Mouse (Mus musculus): Measurements from ENCODE around the gene Spata13.
A peak's percentile ranks its signal among the peaks of the same experiment; 100 is the strongest.

Gene Spata13

DNA sequence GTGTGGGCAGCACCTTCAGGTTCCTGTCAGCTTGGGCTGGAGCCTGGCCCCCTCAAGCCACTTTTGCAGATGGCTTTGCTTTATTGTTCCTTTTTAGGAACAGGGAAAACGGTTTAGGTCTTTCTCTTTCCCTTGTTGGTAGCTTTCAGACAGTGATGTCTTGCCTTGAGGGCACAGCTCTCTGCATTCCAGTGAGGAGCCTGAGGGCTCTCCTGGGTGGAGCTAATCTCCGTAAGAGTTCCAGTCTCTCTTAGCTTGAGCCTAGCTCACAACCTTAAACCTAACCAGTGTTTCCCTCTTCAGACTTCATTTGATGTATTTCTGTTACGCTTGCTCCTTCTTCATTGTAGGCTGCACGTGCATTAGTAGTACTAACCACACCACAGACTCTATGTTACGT is 81.9 kb downstream of the Spata13 start:
- no peak for DNase-seq (ENCODE audit: low spot score)

DNA sequence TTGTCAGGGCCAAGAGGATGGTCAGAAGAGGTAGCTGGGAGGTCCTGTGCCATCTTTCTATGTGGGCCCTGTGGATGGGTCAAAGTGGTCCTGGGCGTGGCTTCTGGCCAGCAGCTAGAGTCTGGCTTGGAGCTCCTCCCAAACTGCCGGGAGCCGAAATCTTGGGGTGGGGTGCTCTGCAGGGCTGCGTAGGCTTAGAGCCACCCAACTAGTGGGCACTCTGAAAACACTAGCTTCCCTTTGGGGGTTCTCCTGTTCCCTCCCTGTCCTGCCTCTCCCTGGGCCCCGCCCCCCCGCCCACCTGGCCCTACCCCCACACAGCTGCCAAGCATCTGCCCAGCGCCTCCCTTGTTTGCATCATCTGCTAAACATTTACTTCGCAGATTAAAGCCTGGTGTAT is 87.5 kb downstream of the Spata13 start:
- no peak for DNase-seq (ENCODE audit: low spot score)

DNA sequence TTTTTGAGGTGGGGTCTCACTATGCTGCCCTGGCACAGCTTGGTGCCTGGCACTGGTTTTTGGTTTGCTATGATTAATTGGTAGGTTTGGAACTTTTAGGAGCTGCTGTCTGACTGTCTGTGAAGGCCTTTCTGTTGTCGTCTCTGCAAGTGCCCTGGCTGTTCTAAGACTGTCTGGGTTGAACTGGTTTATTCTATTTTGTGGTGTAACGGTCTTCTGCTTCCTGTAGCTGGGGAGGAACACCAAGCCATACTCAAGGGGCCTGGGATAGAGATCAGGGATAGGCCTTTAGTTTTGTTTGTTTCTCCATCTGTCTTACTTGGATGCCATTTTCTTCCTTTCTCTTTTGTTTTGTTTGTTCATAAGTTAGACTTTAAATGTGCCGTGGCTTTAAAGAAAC is 88.1 kb downstream of the Spata13 start:
- DNase-seq (ENCODE audit: low spot score) = no peak

DNA sequence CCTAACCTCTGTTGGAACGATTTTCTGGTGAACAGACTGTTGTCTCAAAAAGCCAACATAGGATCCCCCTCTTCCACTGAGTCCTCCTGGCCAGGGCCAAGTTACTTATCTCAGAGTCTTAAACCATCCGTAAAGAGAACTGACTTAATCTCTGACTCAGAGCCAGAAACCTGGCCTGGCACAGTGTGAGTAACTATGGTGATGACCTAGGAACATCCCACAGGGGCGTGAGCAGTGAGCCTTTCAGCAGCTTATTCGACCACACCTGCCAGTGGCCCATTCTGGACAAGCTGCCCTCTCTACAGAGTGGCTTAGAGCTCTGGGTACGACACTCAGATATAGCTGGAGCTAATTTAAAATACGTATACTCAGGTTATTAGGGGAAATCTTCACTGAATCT is 92.3 kb downstream of the Spata13 start:
- peak; percentile 57 for DNase-seq (ENCODE audit: low spot score)

DNA sequence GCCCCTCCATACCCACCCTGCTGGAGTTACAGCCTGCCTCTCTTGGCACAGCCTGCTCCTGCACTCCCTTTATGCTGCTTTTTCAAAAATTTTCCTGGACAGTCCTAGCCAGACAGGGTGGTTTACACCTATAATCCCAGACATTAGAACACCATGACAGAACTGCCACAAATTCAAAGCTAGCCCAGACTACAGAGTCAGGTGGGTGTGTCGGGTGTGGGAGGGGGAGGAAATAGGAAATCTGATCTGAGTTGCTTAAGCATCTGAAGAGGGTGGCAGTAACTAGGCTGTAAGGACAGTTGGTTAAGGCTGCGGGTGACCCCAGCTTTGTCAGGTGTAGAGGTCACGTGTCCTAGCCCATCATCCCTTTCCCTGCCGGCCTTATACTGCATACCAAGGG is 93.3 kb downstream of the Spata13 start:
- no peak for DNase-seq (ENCODE audit: low spot score)

DNA sequence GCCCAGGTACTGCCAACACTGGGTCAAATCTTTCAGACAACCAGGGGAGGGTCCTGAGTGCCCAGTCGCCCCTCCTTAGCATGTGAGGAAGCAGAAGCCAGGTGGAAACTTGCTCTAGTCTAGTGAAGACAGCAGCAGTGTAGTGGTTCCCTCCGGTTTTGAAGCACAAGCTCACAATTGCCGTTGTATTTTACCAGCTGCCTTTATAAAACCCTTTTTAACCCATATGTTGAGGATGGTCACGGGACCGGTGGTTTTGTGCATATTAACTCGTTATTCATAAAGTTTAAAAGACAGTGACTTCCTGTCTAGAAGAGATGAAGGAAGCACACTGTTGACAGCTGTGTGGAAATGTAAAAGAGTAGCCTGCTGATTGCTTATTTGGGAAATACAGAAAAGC is 98.3 kb downstream of the Spata13 start:
- no peak for DNase-seq (ENCODE audit: low spot score)

DNA sequence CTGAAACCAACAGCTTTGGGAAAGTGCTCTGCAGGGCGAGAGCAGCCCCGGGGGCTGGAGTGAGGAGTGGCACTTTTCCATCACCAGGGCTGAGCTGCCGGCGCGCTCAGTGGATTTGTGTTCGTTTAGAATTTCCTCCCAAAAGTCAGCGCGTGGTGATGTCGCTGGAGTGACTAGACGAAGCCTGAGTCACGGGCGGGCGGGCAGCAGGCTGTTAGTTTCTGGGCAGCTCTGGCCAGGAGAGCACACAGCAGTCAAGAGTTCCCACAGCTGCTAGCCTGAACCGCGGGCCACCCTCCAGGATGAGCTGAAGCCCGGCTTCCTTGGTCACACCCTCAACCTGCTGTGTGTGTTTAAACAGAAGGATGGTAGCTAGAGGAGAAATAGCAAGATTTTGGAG is 99.0 kb downstream of the Spata13 start:
- no peak for DNase-seq (ENCODE audit: low spot score)

DNA sequence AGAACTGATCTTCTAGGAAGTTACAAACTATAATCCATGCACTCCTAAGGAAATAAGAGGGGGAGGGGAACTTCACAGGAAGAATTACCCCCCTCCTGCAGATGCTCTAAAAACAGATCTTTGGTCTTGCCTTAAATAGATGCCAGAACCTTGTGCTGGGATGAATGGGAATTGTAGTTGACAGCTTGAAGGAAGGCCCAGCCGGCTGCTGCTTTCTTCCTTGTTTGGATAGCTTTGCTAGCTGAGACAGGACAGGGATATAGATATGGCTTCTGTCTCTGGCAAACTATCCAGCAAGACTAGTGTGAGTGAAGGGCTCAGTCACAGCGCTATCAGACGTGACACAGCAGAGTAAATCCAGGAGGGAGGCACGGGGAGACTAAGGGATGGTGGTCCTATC is 99.9 kb downstream of the Spata13 start:
- no peak for DNase-seq (ENCODE audit: low spot score)

DNA sequence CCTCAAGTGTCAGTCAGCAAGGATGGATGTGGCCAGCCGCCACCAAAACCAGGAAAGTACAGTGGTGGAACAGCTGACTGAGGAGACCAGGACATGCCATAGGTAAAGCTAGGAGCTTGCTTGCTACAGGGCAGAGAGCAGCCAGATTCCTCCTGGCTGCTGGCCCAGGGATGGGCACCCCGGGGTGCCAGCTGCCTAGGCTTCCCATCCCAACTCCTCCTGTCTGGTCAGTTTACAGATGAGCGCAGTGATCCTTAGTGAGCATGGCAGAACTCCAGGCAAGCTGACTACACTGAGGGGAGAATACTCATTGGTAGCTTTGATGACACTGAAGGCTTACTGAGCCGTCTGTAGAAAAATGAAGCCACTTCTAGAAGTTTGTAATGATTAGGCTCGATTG is 101.4 kb downstream of the Spata13 start:
- no peak for DNase-seq (ENCODE audit: low spot score)

DNA sequence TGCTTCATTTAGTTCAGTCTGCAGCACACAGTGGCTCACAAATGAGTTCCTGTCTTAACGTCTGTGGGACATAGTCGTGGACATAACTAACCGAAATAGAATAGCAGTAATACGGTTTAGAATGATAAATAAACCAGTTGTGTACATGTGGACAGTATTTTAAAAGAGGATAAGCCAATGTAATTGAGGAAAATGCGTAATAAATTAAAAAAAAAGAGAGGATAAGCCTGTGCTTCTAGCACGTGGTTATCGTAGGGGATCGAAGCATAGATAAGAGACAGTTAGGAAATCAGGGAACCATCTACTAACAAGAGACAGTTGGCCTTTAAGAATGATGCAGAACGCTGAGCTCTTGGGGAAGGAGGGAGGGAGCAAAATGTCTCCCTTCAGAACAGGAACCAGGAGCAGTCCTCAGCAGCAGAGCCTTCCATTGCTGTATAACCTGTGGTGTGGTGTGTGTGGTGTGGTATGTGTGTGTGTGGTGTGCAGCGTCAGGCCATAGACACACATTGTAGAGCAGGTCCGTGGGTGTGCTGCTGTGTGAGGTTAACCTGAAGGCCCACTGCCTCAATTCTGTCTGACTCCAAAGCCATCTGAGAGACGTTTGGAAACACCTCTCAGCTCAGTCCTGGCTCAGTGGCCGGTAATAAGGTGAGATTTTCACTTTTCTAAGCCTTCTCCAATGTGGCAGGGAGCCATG is 102.2 kb downstream of the Spata13 start:
- DNase-seq (ENCODE audit: low spot score) = no peak

DNA sequence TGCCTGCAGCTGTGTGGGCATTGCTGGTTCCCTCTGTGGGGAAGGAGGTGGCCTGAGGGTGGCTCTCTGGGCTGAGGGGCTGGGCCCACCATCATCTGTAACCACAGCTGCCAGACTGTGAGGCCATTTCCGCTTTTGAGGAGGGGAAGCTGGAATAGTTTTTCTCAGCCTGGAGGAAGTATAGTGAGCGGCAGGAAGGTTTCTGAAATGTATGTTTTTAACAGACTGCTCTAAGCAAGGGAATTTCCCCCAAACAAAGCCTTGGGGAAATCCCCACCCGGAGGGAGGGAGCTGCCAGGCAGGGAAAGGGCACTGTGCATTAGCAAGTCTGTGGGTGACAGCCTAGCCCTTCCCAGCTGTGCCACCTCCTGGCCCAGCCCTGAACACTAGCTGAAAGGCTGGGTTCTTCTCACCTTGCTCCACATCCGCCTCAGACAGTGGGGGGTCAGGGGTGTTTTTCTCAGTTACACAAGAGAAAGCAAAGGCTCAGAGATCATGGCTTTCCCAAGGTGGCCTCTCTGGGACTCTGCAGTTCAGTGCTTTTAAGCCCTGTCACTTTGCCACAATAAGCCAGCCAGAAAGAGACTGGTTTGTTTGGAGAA is 102.9 kb downstream of the Spata13 start:
- no peak for DNase-seq (ENCODE audit: low spot score)

DNA sequence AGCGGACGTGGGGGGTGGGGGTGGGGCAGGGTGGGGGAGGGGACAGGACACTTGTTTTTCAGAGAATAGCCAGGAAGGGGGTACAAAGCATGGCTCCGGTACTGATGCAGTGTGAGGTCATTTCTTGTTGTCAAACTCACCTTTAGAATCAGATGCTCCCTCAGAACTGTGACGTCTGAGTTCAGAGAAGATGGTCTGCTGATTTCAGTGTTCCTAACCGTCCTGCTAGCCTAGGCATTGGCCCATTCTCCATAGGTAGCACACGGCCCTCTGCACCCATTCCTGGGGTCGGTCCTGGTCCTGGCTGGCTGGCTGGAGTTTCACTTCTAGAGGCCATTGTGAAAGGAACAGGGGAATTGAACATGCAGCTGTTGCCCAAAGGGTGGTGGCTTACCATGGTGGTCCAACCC is 103.4 kb downstream of the Spata13 start:
- DNase-seq (ENCODE audit: low spot score) = no peak

DNA sequence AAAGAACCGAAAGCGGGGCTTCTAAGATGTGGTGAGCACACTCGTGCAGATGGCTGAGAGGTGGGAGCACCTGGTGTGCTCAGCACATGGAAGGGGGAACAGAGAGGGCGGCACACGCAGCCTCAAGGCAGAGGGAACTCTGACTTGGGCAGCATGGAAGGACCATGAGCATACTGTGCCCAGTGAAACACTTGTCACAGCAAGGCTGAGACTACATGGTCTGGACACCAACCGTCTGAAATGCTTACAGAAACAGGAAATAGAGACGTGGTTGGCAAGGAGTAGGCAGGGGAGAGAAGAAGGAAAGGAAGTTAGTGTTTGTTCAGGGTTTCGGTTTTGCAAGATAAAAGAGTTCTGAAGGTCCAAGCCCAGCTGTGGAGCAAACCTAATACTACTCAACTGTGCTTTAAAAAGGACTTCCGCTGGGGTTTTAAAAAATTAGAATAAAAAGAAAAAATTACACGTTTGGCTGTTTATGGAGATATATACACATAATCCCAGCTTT is 104.7 kb downstream of the Spata13 start:
- DNase-seq (ENCODE audit: low spot score) = no peak

DNA sequence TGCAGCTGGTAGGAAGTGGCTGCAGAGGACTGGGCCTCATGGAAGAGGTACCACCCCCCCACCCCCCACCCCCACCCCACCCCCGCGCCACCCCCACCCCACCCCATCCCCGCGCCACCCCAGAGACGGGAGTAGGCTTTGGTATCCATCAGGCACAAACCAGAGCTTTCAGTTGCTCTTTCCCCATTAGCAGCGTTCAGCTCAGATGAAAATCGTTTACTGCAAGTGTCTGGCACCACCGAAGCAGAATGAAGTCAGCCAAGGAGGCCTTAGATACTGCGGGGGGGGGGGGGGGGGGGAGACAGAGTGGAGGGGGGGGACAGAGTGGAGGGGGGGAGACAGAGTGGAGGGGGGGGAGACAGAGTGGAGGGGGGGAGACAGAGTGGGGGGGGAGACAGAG is 105.4 kb downstream of the Spata13 start:
- DNase-seq (ENCODE audit: low spot score) = no peak

DNA sequence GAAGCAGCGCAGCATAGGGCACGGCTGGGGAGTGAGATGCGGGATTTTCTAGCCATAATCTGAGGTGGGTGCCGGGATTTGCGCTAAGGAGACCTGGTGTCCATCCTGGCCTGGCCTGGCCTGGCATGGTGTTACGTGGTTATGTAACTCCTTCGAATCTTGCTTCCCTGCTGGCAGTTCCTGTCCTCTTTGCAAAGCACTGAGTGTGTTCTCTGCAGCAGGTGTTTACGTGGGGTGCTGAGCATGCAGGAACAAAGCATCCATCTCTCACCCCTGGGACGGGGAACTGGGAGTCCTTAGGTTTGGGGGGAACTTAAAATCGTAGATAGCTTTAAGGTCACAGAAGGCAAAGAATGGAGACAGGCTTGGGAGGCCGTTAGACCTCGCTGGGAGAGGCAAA is 105.8 kb downstream of the Spata13 start:
- no peak for DNase-seq (ENCODE audit: low spot score)

DNA sequence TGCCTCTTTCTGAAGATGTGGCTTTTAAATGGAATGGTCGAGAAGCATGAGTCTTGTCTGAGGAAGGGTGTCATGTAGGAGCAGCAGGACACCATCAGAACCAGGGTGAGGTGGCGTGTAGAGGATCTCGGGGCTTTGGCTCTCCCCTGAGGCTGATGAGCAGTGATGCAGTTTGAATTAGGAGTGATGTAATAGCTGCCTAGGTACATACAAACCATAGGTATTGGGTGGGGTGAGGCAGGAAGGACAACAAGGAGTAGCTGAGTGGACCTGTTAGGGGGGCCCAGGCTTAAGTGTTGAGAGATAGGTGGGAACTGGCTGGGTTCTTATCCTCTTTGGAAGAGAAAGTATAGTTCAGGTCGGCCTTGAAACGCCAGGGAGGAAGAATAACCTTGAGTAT is 106.7 kb downstream of the Spata13 start:
- DNase-seq (ENCODE audit: low spot score) = no peak

DNA sequence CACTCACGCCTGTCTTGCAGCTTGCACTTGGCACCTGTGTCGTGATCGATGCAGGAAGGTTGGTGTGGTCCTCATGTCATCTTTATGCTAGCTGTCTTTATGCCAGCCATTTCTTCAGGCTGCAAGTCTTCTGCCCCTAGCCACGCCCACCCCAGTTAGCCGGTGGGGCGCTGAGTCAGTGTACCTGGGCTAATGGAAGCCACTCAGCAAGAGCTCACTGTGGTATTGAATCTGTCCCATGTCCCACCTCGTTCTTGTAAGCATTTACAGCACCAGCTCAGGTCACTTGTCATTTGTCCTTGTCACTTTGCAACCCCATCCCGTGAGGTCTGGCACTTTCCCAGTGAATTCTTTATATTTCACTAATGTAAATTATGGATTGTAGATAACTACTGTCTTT is 107.2 kb downstream of the Spata13 start:
- no peak for DNase-seq (ENCODE audit: low spot score)

DNA sequence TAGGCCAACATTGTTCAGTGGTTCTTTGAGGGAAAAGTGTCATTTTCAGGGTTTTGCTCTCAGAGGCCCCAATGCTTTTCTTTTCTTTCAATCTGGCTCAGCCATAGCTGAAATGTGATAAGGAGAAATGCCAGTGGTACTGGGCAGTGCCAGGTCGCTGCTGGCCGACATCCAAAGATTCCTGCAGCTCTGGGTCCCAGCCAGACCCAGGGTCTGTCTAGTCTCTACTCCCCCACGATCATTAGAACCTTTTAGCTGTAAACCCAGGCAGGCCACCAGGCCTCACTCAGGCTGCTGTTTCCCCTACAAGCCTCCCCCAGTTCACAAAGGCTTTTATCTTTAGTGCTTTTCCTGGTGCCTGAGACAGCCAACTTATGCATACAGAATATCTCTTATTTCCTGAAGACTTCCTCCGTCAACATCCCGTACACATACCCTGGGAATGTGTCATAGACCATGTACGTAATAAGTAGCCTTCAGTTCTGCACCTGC is 107.7 kb downstream of the Spata13 start:
- DNase-seq (ENCODE audit: low spot score) = peak; percentile 72

DNA sequence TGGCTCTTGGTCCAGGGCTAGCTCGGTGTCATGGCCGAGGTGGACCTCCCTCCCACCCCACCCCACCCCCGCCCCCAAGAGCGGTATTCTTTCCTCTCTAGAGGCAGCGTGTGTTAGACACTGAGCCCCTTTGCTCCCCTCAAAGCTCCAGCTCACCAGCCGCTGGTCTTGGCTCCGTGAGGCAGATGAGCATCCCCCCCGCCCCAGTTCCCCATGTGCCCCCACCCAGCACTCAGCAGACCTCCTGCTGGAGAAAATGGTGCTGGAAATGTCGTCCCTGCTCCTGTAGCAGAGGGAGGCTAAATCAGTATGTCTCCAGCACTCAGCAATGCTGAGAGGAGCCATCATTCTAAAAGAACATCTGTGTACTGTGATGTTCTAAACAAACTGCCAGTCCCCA is 109.9 kb downstream of the Spata13 start:
- no peak for DNase-seq (ENCODE audit: low spot score)

DNA sequence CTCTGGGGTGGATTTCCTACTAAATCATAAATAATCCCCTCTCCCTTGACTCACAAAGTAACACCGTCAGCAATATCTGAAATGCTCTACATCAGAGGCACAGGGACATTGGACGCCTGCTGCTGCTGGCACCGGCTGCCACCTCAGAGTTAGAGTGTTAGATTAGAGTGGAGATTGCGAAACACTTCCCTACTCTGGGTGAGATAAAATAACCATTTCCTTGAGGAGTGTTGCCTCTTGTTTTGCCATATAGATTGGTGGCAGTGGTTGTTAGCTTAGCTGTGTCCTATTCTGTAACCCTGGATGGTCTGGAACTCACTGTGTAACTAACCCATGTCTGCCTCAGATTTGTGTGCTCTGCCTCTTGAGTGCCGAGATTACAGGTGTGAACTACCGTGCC is 111.4 kb downstream of the Spata13 start:
- no peak for DNase-seq (ENCODE audit: low spot score)

DNA sequence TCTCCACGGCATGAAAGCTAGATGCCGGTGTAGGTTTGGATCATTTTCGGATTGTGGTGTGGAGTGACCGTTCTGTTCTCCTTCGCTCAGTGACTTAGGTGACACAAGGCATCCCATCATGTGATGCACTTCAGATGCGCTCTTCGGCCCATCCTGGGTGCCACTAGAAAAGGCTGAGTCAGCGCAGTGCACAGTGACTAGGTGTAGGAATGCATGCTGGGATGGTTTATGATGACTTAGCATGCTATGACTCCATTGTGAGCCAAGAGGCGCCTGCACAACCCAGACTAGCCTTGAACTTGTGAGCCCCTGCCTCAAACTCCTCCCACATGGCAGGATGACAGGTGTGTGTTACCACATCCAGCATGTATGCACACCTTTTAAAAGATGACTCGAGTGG is 112.3 kb downstream of the Spata13 start:
- DNase-seq (ENCODE audit: low spot score) = no peak

DNA sequence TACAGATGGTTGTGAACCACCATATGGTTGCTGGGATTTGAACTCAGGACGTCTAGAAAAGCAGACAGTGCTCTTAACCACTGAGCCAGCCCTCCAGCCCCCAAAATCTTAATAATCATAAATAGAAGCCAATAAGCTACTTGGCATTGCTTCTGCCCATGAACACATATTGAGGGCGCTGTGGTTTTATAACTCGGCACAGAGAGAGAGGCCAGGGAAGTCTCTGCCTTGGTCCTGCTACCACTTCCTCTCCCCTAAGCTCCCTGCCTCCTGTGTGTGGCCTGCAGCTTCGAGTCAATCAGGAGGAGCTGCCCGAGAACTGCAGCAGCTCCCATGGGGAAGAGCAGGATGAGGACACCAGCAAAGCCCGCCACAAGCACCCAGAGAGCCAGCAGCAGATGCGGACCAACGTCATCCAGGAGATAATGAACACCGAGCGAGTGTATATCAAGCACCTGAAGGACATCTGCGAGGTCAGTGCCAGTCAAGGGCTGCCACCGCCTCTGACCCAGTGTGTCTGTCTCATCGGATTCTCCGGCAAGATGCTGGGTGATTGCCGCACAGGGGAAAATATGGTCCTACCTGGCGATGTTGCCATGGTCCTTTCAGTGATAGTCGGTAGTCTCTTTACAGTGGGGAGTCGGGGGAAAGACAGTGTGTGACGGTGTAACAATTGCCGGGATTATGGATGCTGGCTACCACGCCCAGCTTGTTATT is 113.5 kb downstream of the Spata13 start:
- no peak for DNase-seq (ENCODE audit: low spot score)

DNA sequence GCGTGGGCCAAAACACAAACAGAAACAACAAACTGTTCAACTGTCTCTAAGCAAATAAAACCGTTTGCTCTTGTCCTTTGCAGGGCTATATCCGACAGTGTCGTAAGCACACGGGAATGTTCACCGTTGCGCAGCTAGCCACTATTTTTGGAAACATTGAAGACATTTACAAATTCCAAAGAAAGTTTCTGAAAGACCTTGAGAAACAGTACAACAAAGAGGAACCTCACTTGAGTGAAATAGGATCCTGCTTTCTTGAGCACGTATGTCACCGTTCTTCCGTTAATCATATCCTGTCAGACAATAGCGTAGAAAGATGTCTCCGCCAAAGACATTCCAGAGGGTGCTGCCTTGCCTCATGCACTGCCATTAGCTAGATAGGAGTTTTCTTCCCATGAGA is 116.1 kb downstream of the Spata13 start:
- no peak for DNase-seq (ENCODE audit: low spot score)
